Mouse (Mus musculus) neural tube, embryonic 11.5 days (tissue): Measurements from ENCODE around the gene Mybphl. TPM values are rescaled to one million over a fixed set of nuclear protein-coding genes. Genes with fewer than 3 reads are reported as not detected.

ENCODE experiments used
- ATAC-seq: fragments of 200-750 bp; cut with Nextera tagmentation; 2 replicates; pipeline ENCODE4 v1.8.0; 2017; ENCODE audit warnings: moderate number of reproducible peaks, mild to moderate bottlenecking, moderate TSS enrichment, moderate library complexity; ENCODE audit not compliant: insufficient read depth, low FRiP score, low TSS enrichment
- DNase-seq: peaks from one replicate; pipeline ENCODE4 v3.0.0-alpha.2; 2015; ENCODE audit warnings: low spot score
- H3K27ac ChIP-seq: fragments of 300-500 bp; sonication (generic); 2 replicates; pipeline ENCODE4 v1.5.1; 2014; ENCODE audit warnings: low read depth, mild to moderate bottlenecking, low read length
- H3K27me3 ChIP-seq: fragments of 300-500 bp; sonication (generic); 2 replicates; pipeline ENCODE4 v1.6.1; 2014; ENCODE audit warnings: mild to moderate bottlenecking, low read length, mixed read lengths; ENCODE audit not compliant: control insufficient read depth, insufficient read depth
- H3K36me3 ChIP-seq: fragments of 300-500 bp; sonication (generic); 2 replicates; pipeline ENCODE4 v1.6.1; 2014; ENCODE audit warnings: mild to moderate bottlenecking, low read length, moderate library complexity, mixed read lengths; ENCODE audit not compliant: control insufficient read depth, insufficient read depth
- H3K4me1 ChIP-seq: fragments of 300-500 bp; sonication (generic); 2 replicates; pipeline ENCODE4 v1.6.1; 2014; ENCODE audit warnings: low read length, mixed read lengths; ENCODE audit not compliant: control insufficient read depth, insufficient read depth
- H3K4me2 ChIP-seq: fragments of 300-500 bp; sonication (generic); 2 replicates; pipeline ENCODE4 v1.6.1; 2014; ENCODE audit warnings: low read depth, mild to moderate bottlenecking, moderate library complexity
- H3K4me3 ChIP-seq: fragments of 300-500 bp; sonication (generic); 2 replicates; pipeline ENCODE4 v1.5.1; 2014; ENCODE audit warnings: low read depth, low read length
- H3K9ac ChIP-seq: fragments of 300-500 bp; sonication (generic); 2 replicates; pipeline ENCODE4 v1.6.1; 2014; ENCODE audit warnings: mild to moderate bottlenecking, low read length
- H3K9me3 ChIP-seq: fragments of 300-500 bp; sonication (generic); 2 replicates; pipeline ENCODE4 v1.6.1; 2016; ENCODE audit warnings: low read length; ENCODE audit not compliant: control insufficient read depth
- WGBS: fragments of 180-500 bp; shearing (Covaris S2); extraction: QIAGEN DNeasy Blood & Tissue Kit; methylation state at CpG from one replicate; pipeline ENCODE4 v1.1.7; 2014; 5-methylcytosine and 5-hydroxymethylcytosine counted together
- polyA plus RNA-seq: library from polyadenylated mRNA; unstranded; fragments of >200 nt; fragmentation: Nextera tagmentation; extraction: Ambion mirVana; gene quantifications from 2 replicates; pipeline ENCODE4 v1.2.1, GENCODE M21; 2014

The Mybphl gene
- polyA plus RNA-seq, 1 experiment from 2014 or later: 0.31 TPM

DNA sequence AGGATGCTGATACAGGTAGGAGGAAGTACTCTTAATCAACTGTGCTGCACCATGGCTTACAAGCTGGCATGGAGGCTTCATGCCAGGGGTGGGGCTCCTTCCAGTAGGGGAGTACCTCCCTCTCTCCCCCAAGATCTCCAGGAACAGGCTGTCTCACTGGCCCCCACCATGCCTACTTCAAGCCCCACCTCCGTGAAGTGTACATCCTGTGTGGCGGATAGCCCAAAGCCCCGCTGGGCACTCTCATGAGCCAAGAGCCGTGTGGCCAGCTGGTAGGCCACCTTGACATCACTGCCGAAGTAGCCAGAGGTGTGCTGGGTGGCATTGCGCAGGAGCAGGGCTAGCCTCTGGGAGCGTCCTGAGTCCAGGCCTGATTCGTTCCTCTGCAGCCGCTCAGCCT, 33.6 kb downstream of the Mybphl start:
- no peak overlapping the region for H3K9ac ChIP-seq
- H3K4me3 ChIP-seq: no peak overlapping the region
- no peaks in the 10 kb centered on the region for H3K9me3 ChIP-seq
- peaks cover 33% of the 10 kb centered on the region for H3K36me3 ChIP-seq
- no peaks in the 10 kb centered on the region for H3K4me1 ChIP-seq
- no peak for DNase-seq
- H3K4me2 ChIP-seq: no peak overlapping the region
- no peak for ATAC-seq
- H3K27me3 ChIP-seq: no peaks in the 10 kb centered on the region
- no peak overlapping the region for H3K27ac ChIP-seq
- 89% methylated on average over 9 of the region's 9 CpGs for WGBS

DNA sequence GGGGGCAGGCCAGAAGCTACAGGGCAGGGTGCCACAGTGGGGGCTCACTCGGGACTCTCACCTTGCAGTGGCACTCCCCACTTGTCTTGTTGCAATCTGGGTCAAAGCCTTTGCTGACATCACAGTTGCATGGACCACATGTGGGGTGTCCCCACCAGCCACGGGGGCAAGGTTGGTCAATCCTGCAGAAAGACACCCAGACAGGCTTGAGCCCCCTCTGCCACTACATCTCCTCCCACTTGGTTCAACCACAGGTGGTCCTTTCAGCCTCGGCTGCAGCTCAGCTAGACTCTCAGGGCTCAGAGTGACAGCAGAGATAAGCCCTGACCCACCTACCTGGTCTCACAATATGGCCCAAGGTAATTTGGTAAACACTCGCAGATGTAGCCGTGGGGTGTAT, 35.7 kb downstream of the Mybphl start:
- Histone ChIP-seq H3K4me1 (0 out of 2 replicates have a peak, but pooled peaks cover 3% of the 10 kb centered on the region), H3K36me3 (peaks cover 34% of the 10 kb centered on the region), H3K27me3 (no peaks in the 10 kb centered on the region), H3K27ac (no peak overlapping the region), H3K9ac (no peak overlapping the region), H3K9me3 (no peaks in the 10 kb centered on the region), H3K4me3 (no peak overlapping the region), H3K4me2 (no peak overlapping the region)
- WGBS: 80% methylated on average over 5 of the region's 5 CpGs
- ATAC-seq: no peak
- DNase-seq: no peak

DNA sequence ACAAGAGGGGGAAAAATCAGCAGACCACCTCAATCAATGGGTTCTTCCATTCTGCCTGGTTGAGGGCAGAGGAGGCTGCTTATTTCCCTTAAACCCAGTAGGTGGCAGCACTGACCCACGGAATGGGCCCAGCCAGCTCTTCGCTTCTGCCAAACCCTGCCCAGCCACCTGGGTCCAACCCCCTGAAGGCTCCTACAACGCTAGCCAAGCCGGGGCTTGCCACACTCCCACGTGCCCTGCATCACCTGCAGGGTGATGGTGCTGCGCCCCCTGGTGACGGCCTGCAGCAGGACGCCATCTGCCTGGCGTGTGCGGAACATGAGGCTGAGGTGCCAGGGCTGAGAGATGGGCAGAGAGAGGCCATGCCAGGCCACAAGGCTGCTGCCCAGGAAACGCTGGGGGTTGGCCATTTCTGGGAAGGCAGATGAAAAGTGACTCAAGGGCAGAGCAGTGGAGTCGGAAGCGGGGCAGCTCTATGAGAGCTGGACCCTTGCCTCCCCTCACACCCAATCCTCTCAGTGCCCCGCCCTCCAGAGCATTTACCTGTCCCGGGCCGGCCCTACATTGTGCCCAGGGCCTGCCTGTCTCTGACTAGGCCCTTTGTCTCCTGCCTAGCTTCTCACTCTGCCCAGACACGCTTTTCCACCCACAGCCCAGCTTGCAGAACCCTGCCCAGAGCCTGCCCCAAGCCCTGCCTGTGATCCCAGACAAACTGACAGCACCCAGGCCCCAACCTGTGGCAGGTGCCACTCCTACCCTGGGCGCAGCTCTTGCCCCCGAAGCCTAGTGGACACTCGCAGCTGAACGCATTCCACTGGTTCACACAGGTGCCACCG, 37.2 kb downstream of the Mybphl start:
- Histone ChIP-seq H3K4me1 (peaks cover 12% of the 10 kb centered on the region), H3K27ac (no peak overlapping the region)

DNA sequence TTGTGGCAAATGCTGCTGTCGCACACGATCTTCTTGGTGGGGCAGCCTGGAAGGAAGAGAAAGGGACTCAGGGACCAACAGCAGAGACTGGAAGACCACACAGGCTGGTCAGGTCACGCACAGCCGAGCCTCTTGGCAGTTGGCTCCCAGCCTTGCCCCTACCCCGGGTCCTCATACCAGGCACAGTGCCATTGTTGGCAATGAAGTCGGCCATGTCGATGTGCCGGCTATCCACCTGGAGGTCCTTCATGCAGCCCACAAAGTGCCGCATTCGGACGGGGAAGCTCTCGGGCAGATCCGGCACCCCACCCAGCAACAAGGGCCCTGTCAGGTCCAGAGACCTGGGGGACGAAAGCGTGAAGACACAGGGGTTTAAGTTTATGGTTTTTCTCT, 37.8 kb downstream of the Mybphl start:
- WGBS: 89% methylated on average over 15 of the region's 15 CpGs
- DNase-seq (no peak), ATAC-seq (no peak)
- no peak overlapping the region for H3K9ac ChIP-seq
- peaks cover 31% of the 10 kb centered on the region for H3K36me3 ChIP-seq
- H3K9me3 ChIP-seq: no peaks in the 10 kb centered on the region
- H3K4me3 ChIP-seq: no peak overlapping the region
- no peak overlapping the region for H3K27ac ChIP-seq
- H3K4me1 ChIP-seq: peaks cover 12% of the 10 kb centered on the region
- no peaks in the 10 kb centered on the region for H3K27me3 ChIP-seq
- H3K4me2 ChIP-seq: no peak overlapping the region

More for the DNA sequence above, 37.2 kb downstream of the Mybphl start:
- peak; percentile 89 for DNase-seq
- peak; percentile 79 for ATAC-seq
- Histone ChIP-seq H3K4me2 (0 out of 2 replicates have a peak overlapping the region, but pooled peaks have one; percentile 19), H3K27me3 (no peaks in the 10 kb centered on the region), H3K36me3 (peaks cover 33% of the 10 kb centered on the region), H3K9ac (no peak overlapping the region; the same call in 1 of the 2 replicates), H3K4me3 (no peak overlapping the region), H3K9me3 (no peaks in the 10 kb centered on the region)
- 37% methylated on average over 22 of the region's 22 CpGs for WGBS

DNA sequence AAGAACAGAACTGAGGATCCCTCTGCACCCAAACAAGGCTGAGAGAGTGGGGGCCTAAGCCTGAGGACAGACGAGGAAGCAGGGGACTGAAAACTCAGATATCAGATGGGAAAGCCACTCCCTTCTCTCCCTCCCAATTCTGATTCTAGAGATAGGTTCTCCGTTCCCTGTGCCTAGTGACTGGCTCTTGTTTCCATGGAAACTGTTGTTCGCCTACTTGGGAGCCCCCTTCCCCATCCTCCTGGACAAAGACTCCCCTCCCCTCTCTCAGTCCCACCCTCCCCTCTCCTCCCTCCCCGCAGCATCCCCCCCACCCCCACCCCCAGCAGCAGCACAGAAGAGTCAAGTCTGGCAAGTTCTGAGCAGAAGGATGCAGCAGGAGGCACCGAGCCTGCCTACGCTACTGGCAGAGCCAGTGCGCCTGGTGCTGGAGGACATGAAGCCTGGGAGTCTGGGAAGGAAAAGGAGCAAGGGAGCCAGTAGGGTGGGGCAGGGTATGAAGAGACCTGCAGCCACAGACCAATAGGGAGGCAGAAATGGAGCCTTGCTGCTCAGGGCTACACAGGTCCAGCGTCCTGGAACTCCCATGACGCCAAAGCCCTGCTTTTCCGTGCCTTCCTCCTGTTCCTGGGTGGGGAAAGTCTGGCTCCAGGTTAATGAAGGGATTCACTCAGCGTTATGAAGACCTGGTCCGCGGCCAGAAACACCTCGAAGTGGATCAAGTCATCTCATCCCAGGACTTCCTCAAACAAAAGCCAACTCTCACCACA, 41.0 kb downstream of the Mybphl start:
- DNase-seq (peak; percentile 43), ATAC-seq (peak; percentile 9)
- H3K27me3 ChIP-seq: no peaks in the 10 kb centered on the region
- H3K4me1 ChIP-seq: peaks cover 27% of the 10 kb centered on the region
- H3K36me3 ChIP-seq: peaks cover 21% of the 10 kb centered on the region
- H3K9ac ChIP-seq: 0 out of 2 replicates have a peak overlapping the region, but pooled peaks have one; percentile 19
- H3K4me3 ChIP-seq: no peak overlapping the region
- H3K9me3 ChIP-seq: no peaks in the 10 kb centered on the region
- 43% methylated on average over 13 of the region's 14 CpGs for WGBS
- H3K4me2 ChIP-seq: peak overlapping the region; percentile 22
- H3K27ac ChIP-seq: peak overlapping the region; percentile 66

DNA sequence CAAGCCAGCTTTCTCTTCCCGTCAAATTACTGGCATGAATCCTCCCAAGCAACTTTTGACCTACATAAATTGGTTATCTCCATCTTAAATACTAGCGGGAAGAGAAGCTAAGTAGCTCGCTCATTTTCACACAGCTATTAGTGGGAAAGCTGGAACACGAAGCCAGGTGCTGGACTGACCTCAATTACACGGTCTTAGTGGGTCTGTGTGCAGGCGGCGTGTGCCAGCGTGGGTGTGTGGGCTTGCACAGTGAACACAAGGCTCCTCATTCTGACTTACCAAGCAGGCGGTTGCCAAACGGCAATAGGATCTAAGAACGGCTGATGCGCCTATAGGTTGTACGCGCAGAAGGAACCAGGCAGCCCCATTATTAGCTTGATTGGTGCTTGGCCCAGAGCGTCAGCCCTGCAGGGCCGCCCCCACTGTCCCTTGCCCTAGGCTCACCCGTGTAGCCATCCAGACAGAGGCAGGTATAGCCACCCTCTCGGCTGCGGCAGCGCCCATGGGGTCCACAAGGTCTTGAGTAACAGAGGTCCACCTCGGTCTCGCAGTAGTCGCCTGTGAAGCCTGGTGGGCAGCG, 41.7 kb downstream of the Mybphl start:
- ATAC-seq (no peak), DNase-seq (no peak)
- Histone ChIP-seq H3K9me3 (no peaks in the 10 kb centered on the region), H3K4me2 (no peak overlapping the region), H3K9ac (no peak overlapping the region; the same call in 1 of the 2 replicates), H3K4me1 (peaks cover 32% of the 10 kb centered on the region), H3K27me3 (no peaks in the 10 kb centered on the region), H3K36me3 (peaks cover 18% of the 10 kb centered on the region), H3K27ac (0 out of 2 replicates have a peak overlapping the region, but pooled peaks have one; percentile 42), H3K4me3 (no peak overlapping the region)
- 81% methylated on average over 24 of the region's 24 CpGs for WGBS

DNA sequence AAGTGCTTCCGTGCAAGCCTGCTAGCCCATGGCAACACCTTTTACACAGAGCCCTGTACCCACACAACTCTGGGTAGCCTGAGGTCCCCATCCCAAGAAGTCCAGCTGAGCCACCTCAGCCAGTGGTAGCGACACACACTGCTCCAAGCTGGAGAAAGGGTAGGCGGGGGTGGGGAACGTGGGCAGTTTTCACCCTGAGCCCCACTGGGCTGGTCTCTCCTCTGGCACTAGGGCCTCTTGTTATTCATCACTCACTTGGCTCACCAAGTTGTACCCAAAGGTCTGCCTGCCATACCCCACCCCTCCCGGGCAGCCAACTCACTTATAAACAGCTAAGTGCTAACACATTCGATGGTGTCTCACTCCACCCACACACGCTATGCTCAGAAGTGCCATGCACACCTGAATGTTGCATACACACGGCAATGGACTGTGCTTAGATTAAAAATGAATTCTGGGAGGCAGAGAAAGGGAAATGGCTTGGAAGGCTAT, 43.9 kb downstream of the Mybphl start:
- ATAC-seq (no peak), DNase-seq (no peak)
- Histone ChIP-seq H3K4me2 (peak overlapping the region; percentile 87), H3K9ac (no peak overlapping the region), H3K4me3 (no peak overlapping the region), H3K4me1 (peaks cover 35% of the 10 kb centered on the region), H3K36me3 (peaks cover 27% of the 10 kb centered on the region), H3K27ac (no peak overlapping the region), H3K27me3 (no peaks in the 10 kb centered on the region), H3K9me3 (peaks cover 8% of the 10 kb centered on the region)
- 90% methylated on average over 8 of the region's 8 CpGs for WGBS

DNA sequence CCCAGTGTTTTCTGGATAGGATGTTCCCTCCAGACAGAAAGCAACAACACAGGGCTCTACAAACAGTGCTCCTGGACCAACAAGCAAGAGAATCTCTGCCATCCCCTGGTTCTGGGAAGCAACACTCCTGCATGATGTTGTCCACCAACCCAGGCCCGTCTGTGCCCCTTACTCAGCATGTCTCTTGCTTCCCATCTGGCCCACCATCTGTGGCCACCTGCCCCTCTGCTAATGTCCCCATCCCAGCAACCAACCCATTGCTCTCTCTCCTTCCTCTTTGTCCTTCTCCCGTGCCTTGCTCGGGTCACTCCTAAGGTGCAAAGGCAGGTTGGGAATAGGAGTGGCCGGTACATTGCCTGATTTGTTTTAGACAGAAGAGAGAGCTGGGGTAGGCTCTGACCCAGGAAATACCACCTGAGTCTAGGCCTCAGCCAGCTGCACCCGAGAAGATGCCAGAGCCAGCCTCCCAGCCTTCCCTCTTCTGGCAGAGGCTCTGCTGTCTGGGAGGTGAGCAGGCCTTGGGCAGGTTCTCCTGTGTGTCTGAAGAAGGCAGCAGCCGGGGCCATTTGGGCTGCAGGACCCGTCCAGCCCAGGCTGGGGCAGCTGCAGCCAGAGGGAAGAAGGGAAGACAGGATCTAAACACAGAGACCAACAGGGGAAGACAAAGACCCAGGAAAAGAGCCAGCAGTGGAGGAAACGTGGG, 45.1 kb downstream of the Mybphl start:
- peaks cover 8% of the 10 kb centered on the region for H3K9me3 ChIP-seq
- ATAC-seq (no peak; the same call in 1 of the 2 replicates), DNase-seq (peak; percentile 53)
- peaks cover 31% of the 10 kb centered on the region for H3K36me3 ChIP-seq
- H3K4me3 ChIP-seq: peak overlapping the region; percentile 41
- WGBS: 35% methylated on average over 8 of the region's 8 CpGs
- H3K4me2 ChIP-seq: peak overlapping the region; percentile 87
- peak overlapping the region; percentile 89 for H3K9ac ChIP-seq
- peak overlapping the region; percentile 97 for H3K27ac ChIP-seq
- H3K27me3 ChIP-seq: no peaks in the 10 kb centered on the region
- peaks cover 38% of the 10 kb centered on the region for H3K4me1 ChIP-seq
